Mouse (Mus musculus) liver, postnatal 0 days (tissue): ENCODE results near the gene Ankrd63.

Experiments used
- CTCF ChIP-seq: sonication (generic); IDR thresholded peaks from 2 replicates; pipeline ENCODE4 v1.5.1; 2016; ENCODE audit warnings: antibody characterized with exemption, low read depth
- EP300 ChIP-seq: IDR thresholded peaks from 2 replicates; pipeline ENCODE4 v1.6.1; 2016; ENCODE audit warnings: antibody characterized with exemption, low read depth, mild to moderate bottlenecking

GRCm38 (mm10) chr2:118725511-118725910 lies 21.7 kb upstream of the Ankrd63 start:
- TF ChIP-seq CTCF = no peak
- TF ChIP-seq EP300 = no peak
